Mouse (Mus musculus) liver, embryonic 14.5 days (tissue): ENCODE data around the gene Fip1l1.

Experiments used
- CTCF ChIP-seq: IDR thresholded peaks from 2 replicates; pipeline ENCODE4 v1.5.1; 2016; ENCODE audit warnings: antibody characterized with exemption, low read depth, control low read depth
- EP300 ChIP-seq: IDR thresholded peaks from 2 replicates; pipeline ENCODE4 v1.6.1; 2016; ENCODE audit warnings: antibody characterized with exemption, low read depth

DNA sequence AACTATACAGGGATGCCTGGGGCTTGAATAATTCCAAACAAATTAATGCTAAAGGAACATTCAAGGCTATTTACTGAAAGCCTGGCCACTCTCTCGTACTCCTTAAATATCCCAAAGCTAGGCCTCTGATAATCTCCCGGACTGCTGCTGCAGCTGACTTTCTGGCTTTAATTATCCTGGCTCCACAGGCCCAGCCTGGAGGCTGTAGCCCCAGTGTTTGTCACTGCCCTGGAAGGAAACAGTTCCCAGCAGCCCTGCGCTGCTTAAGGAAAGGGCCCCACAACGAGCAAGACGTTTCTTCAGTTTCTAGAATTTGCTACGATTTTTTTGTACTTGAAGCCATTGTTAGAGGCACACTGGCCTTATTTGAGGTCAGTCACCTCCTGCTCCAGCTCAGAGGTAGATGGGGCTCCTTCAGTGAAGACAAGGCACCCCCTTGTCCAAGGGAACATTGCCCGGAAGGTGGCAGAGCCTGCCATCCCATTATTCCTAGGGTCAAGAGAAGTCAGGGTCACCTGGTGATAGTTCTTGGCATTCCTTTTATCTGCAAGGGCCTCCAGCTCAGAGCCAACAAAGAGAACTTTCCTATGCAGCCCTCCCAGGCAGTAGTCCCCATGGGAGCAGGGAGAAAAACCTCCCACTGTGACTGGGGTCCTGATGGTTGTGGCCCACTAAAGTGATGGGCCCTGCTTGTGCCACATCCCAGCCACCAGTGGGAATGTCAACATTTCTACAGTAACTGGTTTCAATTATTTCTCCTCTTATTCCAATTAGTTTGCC is 86.6 kb downstream of the Fip1l1 start:
- TF ChIP-seq CTCF (no peak), EP300 (no peak)
